Mouse (Mus musculus) adrenal gland, postnatal 36 days (tissue): ENCODE data around the gene Cd101. TPM values are rescaled to one million over a fixed set of nuclear protein-coding genes. Genes with fewer than 3 reads are reported as not detected.

Experiments used
- DNase-seq, 2 experiments: peaks; one replicate each; pipeline ENCODE4 v3.0.0; 2021; ENCODE audit warnings: mixed read lengths in 1 of 2
- long read RNA-seq, 2 experiments: library from polyadenylated mRNA; stranded (forward); transcript quantifications; one replicate each; pipeline ENCODE4 v2.0.0; 2021; ENCODE audit warnings: borderline sequencing depth in 2 of 2
- total RNA-seq, 2 experiments: library from RNA; stranded (reverse); gene quantifications; 2 replicates each; pipeline ENCODE4 v1.2.3; 2021

Cd101 gene
- under 1 TPM; 0.10 to 0.20 TPM for total RNA-seq
- long read RNA-seq, experiment 1, result 0 reads
- long read RNA-seq, experiment 2, result 0 reads

- DNase-seq, result no peak
Measured at GRCm38 (mm10) chr3:101029339-101029738, at the start of gene Cd101. TSS of gene Cd101 (minus strand) at chr3:101029556.

- peak; percentile 65 to 75 for DNase-seq
Measured at GRCm38 (mm10) chr3:101078344-101078743, 49.0 kb upstream of the Cd101 start.

- peak in 1 of 2 experiments; percentile 30 for DNase-seq
Measured at GRCm38 (mm10) chr3:101077710-101078100, 48.3 kb upstream of the Cd101 start.

- peak in 1 of 2 experiments; percentile 41 for DNase-seq
Measured at GRCm38 (mm10) chr3:101076966-101077709, 47.8 kb upstream of the Cd101 start.

- DNase-seq, result peak; percentile 52 to 59
Measured at GRCm38 (mm10) chr3:101075866-101076265, 46.5 kb upstream of the Cd101 start.

GRCm38 (mm10) chr3:101073384-101073783 lies 44.0 kb upstream of the Cd101 start:
- no peak for DNase-seq

GRCm38 (mm10) chr3:101072506-101073215 lies 43.3 kb upstream of the Cd101 start:
- DNase-seq, result peak in 1 of 2 experiments; percentile 31

- no peak for DNase-seq
Measured at GRCm38 (mm10) chr3:101071576-101071975, 42.2 kb upstream of the Cd101 start.

- DNase-seq, result no peak
Measured at GRCm38 (mm10) chr3:101070796-101071235, 41.5 kb upstream of the Cd101 start.

GRCm38 (mm10) chr3:101070230-101070795 lies 41.0 kb upstream of the Cd101 start:
- DNase-seq, result peak; percentile 85 to 87

GRCm38 (mm10) chr3:101068701-101069100 lies 39.3 kb upstream of the Cd101 start:
- DNase-seq, result no peak

GRCm38 (mm10) chr3:101066175-101066574 lies 36.8 kb upstream of the Cd101 start:
- no peak for DNase-seq

- DNase-seq, result no peak
Measured at GRCm38 (mm10) chr3:101061865-101062585, 32.7 kb upstream of the Cd101 start.

- DNase-seq, result no peak
Measured at GRCm38 (mm10) chr3:101059214-101059613, 29.9 kb upstream of the Cd101 start.

- no peak for DNase-seq
Measured at GRCm38 (mm10) chr3:101058203-101058602, 28.8 kb upstream of the Cd101 start.

- no peak for DNase-seq
Measured at GRCm38 (mm10) chr3:101055216-101055615, 25.9 kb upstream of the Cd101 start.

GRCm38 (mm10) chr3:101051601-101052000 lies 22.2 kb upstream of the Cd101 start:
- DNase-seq, result peak; percentile 37 to 42

GRCm38 (mm10) chr3:101049997-101050396 lies 20.6 kb upstream of the Cd101 start:
- DNase-seq, result no peak

GRCm38 (mm10) chr3:101048781-101049180 lies 19.4 kb upstream of the Cd101 start:
- DNase-seq, result no peak

GRCm38 (mm10) chr3:101047586-101048275 lies 18.4 kb upstream of the Cd101 start:
- DNase-seq, result peak; percentile 86 to 90

- peak; percentile 44 to 60 for DNase-seq
Measured at GRCm38 (mm10) chr3:101045431-101045830, 16.1 kb upstream of the Cd101 start.

GRCm38 (mm10) chr3:101044686-101045085 lies 15.3 kb upstream of the Cd101 start:
- no peak for DNase-seq
